Mouse (Mus musculus) R1 (cell line): ENCODE results near the gene Slx4.

Experiments used
- DNase-seq: peaks from one replicate; pipeline ENCODE4 v3.0.0-alpha.2; 2018; ENCODE audit warnings: low read depth, low spot score

The Slx4 gene

DNA sequence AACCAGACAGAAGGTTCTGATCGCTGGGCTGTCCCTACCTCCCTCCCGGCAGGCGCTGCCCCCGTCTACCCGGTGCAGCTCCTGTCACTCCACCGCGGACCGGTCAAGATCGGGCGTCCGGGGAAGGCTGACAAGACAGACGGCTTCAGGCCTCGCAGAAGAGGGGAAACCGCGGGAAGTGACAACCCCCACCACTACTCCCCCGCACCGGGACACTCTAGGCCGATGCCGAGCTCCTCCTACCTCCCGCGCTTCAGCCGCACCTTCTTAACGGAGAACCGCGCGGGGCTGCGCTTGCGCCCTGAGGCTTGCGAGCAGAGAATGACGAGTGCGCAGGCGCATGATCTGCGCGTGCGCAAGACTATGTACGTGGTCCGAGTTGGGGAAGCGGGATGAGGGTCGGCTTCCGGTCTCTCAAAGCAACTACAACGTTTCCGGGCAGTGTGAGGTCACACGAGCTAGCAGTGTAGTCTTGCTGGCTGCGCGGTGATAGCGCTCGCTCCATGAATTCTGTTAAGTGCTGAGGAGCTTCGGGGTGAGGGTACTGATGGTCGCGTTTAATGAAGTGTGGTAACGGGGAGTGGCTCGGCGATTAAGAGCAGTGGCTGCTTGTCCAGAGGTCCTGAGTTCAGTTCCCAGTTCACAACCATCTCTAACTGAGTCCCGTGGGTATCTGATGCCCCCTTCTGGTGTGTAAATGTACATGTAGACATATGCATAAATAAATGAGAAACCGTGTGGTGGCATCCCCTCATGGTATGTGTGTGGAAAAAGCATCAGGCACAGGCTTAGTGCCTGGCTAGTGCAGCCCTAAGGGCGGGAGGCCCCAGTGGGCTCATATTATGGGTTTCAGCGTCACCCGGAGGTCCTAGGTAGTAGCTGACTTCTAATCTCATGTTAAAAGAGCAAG is at the start of gene Slx4:
TSS of gene Slx4 (minus strand) at position 282 of the 910 bp plus-strand sequence.
- peak; percentile 98 for DNase-seq

DNA sequence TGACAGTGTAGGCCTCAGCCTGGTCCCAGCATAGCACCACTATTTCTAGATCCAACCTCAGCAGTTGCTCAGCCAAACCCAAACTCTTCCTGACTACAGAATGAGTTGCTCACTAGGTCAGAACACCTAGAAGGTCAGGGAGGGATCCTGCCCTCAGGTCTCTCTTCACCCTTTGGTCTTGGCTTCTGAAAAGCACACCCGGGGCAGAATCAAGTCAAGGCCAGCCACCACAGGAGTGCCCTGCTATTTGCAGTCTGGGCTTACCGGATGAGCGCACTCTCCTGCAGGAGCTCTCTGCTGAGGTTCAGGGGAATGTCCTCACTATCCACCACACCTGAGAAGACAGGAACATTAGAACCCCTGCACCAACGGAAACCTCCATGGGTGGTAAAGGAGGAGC is 49.0 kb upstream of the Slx4 start:
- DNase-seq, result no peak

- no peak for DNase-seq
Measured at GRCm38 (mm10) chr16:4045524-4045923, 42.0 kb upstream of the Slx4 start.

- DNase-seq, result no peak
Measured at GRCm38 (mm10) chr16:4044093-4044492, 40.5 kb upstream of the Slx4 start.

DNA sequence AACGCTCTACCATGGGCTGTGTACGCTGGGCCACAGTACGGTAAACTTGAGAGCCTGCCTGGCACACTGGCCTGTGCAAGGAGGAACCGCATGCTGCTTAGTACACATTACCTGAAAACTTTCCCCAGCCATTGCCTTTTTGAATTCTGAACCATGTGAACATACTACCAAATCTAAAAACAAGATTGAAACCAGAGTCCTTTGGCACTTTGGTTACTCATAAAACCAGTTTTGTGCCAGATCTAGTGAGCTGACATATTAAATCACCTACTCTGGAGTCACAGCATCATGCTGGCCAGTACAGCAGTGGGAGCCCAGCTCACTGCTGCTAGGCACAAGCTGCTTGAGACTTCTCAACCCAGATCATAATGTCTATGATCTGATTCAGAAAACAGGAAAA is 38.1 kb upstream of the Slx4 start:
- no peak for DNase-seq

DNA sequence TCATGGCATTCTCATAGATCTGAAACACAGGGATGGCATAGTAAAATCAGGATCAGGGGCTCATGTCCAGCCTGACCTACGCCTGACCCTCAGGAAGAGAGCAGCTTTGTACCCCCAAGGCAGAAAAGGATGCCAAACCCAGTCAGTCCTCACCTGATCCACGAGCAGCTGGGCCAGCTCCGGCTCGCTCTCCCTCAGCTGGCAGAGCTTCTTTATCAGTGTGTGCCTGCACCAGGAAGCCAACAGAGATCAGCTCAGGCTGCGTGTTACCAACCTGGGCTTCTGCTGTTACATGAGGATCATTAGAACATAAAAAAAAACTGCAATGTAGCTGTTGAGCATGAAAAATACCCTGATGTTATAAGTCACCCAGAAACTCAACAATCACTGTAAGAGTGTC is 36.6 kb upstream of the Slx4 start:
- DNase-seq, result no peak

GRCm38 (mm10) chr16:4037690-4038089 is 34.1 kb upstream of the Slx4 start:
- DNase-seq, result no peak

GRCm38 (mm10) chr16:4036807-4037206 is 33.2 kb upstream of the Slx4 start, which contains the start of gene Dnase1:
Gene Dnase1, plus strand, starts transcription at chr16:4036942.
- DNase-seq, result no peak

DNA sequence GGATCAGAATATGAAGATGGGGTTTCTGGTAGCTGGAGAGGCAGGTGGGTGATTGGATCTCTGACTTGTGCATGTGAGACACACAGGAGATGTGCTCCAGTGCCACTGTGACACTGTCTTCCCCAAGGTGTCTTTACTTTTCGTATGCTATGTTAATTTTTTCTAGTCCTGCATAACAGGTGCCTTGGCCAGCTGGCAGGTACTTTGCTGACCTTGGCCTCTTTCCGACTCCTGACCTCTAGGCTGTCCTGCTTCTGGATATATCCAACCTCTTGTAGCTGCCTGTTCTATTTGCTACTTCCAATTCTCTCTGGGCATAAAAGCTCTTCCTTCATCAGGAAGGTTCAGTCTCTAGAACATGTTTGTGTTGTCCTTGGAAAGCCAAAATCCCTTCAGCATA is 32.0 kb upstream of the Slx4 start:
- no peak for DNase-seq

GRCm38 (mm10) chr16:4034476-4034875 is 30.9 kb upstream of the Slx4 start:
- DNase-seq, result no peak

- no peak for DNase-seq
Measured at GRCm38 (mm10) chr16:4033971-4034370, 30.4 kb upstream of the Slx4 start.

DNA sequence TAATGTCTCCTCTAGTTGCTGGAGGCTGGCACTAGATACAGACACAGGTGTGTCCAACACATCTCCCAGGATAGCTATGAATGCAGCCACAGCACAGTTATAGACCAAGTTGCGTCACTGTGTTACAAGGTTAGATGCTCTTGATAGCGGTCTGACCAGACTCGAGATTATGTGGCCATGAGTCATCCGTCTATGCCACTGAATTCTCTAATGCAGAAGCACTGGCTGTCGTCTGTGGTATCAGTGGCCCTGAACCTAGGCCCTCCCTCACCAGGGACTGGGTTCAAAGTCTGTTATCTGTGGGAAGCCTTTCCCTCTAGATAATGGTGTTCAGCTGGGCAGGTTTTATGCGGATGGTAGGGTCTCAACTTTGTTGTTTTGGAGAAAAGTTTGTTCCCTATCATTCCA is 28.8 kb upstream of the Slx4 start:
- DNase-seq, result peak; percentile 30

- peak; percentile 57 for DNase-seq
Measured at GRCm38 (mm10) chr16:4031441-4032274, 28.1 kb upstream of the Slx4 start.

GRCm38 (mm10) chr16:4030501-4030900 is 26.9 kb upstream of the Slx4 start:
- peak; percentile 33 for DNase-seq

- no peak for DNase-seq
Measured at GRCm38 (mm10) chr16:4029371-4029841, 25.8 kb upstream of the Slx4 start.

DNA sequence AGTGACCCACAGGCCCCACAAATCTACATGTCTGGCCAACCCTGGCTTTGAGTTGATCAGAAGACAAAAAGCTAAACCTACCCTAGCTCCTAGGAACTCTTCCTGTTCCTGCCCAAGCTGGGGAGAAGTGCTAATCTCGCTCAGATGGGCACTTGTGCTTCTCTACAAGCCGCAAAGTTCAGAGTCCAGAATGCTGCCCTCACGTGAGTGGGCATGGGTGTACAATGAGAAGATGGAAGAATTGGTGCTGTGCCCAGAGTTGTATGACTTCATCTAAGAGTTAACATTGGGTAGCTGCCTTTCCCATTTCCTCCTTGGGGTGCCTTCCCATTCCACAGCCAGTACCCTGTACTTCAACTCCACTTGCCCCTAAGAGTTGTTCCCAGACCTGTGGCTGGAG is 23.6 kb upstream of the Slx4 start:
- DNase-seq, result no peak

DNA sequence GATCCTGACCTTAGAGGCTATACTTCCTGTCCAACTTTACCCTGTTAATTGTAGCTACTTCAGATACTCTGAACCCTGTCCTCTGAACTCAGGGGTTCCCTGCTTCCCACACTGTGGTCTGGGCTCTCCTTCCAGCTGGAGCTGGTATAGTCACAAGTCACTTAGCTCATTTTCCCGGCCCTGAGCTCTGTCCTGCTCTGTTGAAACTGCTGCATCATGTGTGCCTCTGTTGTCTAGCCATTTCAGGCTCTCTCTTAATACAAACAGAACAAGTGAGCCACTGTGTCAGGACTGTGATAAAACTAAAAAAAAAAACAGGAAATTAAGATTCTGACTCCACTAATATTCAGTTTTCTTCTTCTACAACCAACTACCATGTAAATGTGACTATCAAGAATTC is 23.1 kb upstream of the Slx4 start:
- DNase-seq, result no peak

DNA sequence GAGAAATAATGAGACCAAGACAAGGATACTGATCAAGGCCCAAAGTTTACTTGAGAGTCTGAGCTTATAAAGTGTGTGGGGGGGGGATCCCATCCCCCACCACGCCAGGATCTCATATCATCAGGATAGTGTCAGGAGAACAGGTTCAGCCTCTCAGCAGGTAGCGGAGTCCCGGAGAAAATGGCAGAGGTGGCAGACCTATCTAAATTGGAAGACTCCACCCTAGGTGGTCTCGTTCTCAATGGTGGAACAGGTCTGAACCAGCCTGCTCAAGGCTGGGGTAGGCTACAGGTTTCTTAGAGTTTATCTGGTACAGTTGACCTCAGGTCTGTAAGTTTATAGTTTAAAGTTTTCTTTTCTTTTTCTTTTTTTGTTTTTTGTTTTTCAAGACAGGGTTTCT is 19.1 kb upstream of the Slx4 start:
- peak; percentile 71 for DNase-seq

- DNase-seq, result no peak
Measured at GRCm38 (mm10) chr16:4021241-4021640, 17.7 kb upstream of the Slx4 start.

DNA sequence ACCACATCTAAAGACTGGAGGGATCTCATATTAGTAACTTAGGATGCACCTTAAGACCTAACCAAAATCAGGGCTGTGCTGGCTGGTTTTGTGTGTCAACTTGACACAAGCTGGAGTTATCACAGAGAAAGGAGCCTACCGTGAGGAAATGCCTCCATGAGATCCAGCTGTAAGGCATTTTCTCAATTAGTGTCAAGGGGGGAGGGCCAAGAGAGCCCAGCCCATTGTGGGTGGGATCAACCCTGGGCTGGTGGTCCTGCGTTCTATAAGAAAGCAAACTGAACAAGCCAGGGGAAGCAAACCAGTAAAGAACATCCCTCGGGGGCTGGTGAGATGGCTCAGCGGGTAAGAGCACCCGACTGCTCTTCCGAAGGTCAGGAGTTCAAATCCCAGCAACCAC is 13.9 kb upstream of the Slx4 start:
- DNase-seq, result peak; percentile 59

DNA sequence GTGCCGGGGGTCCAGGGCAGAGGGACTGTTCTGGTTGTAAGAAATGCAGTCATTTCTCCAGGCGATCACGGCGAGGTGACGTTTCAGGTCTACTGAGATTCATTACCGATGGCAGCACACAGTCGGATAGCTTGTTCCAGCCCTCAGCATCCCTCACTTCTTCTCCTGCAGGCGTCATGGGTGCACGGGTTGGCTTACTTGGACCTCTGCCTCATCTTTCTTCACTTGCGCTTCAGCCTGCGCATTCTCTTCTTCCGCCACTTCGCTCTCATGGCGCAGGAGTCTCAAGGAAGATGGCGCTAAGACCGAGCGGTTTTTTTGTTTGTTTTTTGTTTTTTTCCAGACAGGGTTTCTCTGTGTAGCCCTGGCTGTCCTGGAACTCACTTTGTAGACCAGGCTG is 13.2 kb upstream of the Slx4 start:
- DNase-seq, result peak; percentile 71

- DNase-seq, result peak; percentile 89
Measured at GRCm38 (mm10) chr16:4014040-4014668, 10.6 kb upstream of the Slx4 start.
